Mouse (Mus musculus) embryonic facial prominence, embryonic 15.5 days (tissue): ENCODE results near the gene Lasp1. TPM values are rescaled to one million over a fixed set of nuclear protein-coding genes. Genes with fewer than 3 reads are reported as not detected.

Experiments used
- ATAC-seq: fragments of 200-750 bp; cut with Nextera tagmentation; 2 replicates; pipeline ENCODE4 v1.8.0; 2017; ENCODE audit warnings: low read depth, moderate TSS enrichment; ENCODE audit not compliant: insufficient number of reproducible peaks, low FRiP score, low TSS enrichment
- H3K27ac ChIP-seq: fragments of 300-500 bp; sonication (generic); replicated peaks from 2 replicates; pipeline ENCODE4 v1.5.1; 2015; ENCODE audit warnings: mild to moderate bottlenecking, inconsistent platforms
- H3K27me3 ChIP-seq: fragments of 300-500 bp; sonication (generic); 2 replicates; pipeline ENCODE4 v1.6.1; 2015; ENCODE audit warnings: inconsistent platforms
- H3K36me3 ChIP-seq: fragments of 300-500 bp; sonication (generic); 2 replicates; pipeline ENCODE4 v1.6.1; 2015; ENCODE audit warnings: mild to moderate bottlenecking, inconsistent platforms
- H3K4me1 ChIP-seq: fragments of 300-500 bp; sonication (generic); 2 replicates; pipeline ENCODE4 v1.6.1; 2015; ENCODE audit warnings: inconsistent platforms
- H3K4me2 ChIP-seq: fragments of 300-500 bp; sonication (generic); replicated peaks from 2 replicates; pipeline ENCODE4 v1.6.1; 2015; ENCODE audit warnings: mild to moderate bottlenecking, inconsistent platforms
- H3K4me3 ChIP-seq: fragments of 300-500 bp; sonication (generic); replicated peaks from 2 replicates; pipeline ENCODE4 v1.5.1; 2015; ENCODE audit warnings: mild to moderate bottlenecking, inconsistent platforms
- H3K9ac ChIP-seq: fragments of 300-500 bp; sonication (generic); 2 replicates; pipeline ENCODE4 v1.6.1; 2015; ENCODE audit warnings: inconsistent platforms
- H3K9me3 ChIP-seq: fragments of 300-500 bp; sonication (generic); replicated peaks from 2 replicates; pipeline ENCODE4 v1.6.1; 2016; ENCODE audit warnings: inconsistent platforms
- WGBS: fragments of 180-500 bp; shearing (Covaris S2); methylation state at CpG from one replicate; pipeline ENCODE4 v1.1.7; 2015; 5-methylcytosine and 5-hydroxymethylcytosine counted together
- polyA plus RNA-seq: library from polyadenylated mRNA; unstranded; fragments of >200 nt; fragmentation: Nextera tagmentation; extraction: Ambion mirVana; gene quantifications from 2 replicates; pipeline ENCODE4 v1.2.1, GENCODE M21; 2015

Gene Lasp1
- 117 and 121 TPM in 2 replicates for polyA plus RNA-seq

- peak; percentile 44; the same call in 1 of the 2 replicates for ATAC-seq
- H3K4me1 ChIP-seq, result peaks cover 36% of the 10 kb centered on the region
- no peaks in the 10 kb centered on the region for H3K9me3 ChIP-seq
- under 1% methylated on average over 11 of the region's 11 CpGs for WGBS
- H3K27me3 ChIP-seq, result no peaks in the 10 kb centered on the region
- peak within 1 kb of the TSS; percentile 87 for H3K9ac ChIP-seq
- H3K4me2 ChIP-seq, result peak within 1 kb of the TSS; percentile 64
- H3K36me3 ChIP-seq, result no peaks in the 10 kb centered on the region
- H3K27ac ChIP-seq, result peak within 1 kb of the TSS; percentile 98
- peak within 1 kb of the TSS; percentile 94 for H3K4me3 ChIP-seq
These were observed at the start of gene Lasp1 for GRCm38 (mm10) chr11:97798782-97799145. TSS of gene Lasp1 (plus strand) at chr11:97799000.

- Histone ChIP-seq H3K9ac (no peak overlapping the region), H3K36me3 (peaks cover 91% of the 10 kb centered on the region), H3K4me1 (no peaks in the 10 kb centered on the region), H3K4me2 (no peak overlapping the region), H3K9me3 (no peaks in the 10 kb centered on the region), H3K27me3 (no peaks in the 10 kb centered on the region), H3K4me3 (no peak overlapping the region), H3K27ac (no peak overlapping the region)
- 93% methylated on average over 8 of the region's 8 CpGs for WGBS
- ATAC-seq, result no peak
These were observed 45.5 kb upstream of the Lasp1 start for GRCm38 (mm10) chr11:97753277-97753676.

GRCm38 (mm10) chr11:97758125-97758524, 40.7 kb upstream of the Lasp1 start:
- Histone ChIP-seq H3K36me3 (peaks cover 91% of the 10 kb centered on the region), H3K4me1 (no peaks in the 10 kb centered on the region), H3K27ac (no peak overlapping the region), H3K9me3 (no peaks in the 10 kb centered on the region), H3K4me3 (no peak overlapping the region), H3K4me2 (no peak overlapping the region), H3K27me3 (no peaks in the 10 kb centered on the region), H3K9ac (no peak overlapping the region)
- ATAC-seq, result no peak
- 97% methylated on average over 1 of the region's 1 CpGs for WGBS

GRCm38 (mm10) chr11:97758942-97759341, 39.9 kb upstream of the Lasp1 start:
- WGBS, result 85% methylated on average over 6 of the region's 6 CpGs
- ATAC-seq, result no peak
- no peak overlapping the region for H3K27ac ChIP-seq

GRCm38 (mm10) chr11:97761638-97762037, 37.2 kb upstream of the Lasp1 start:
- ATAC-seq, result no peak
- no peak overlapping the region for H3K4me2 ChIP-seq
- H3K27me3 ChIP-seq, result no peaks in the 10 kb centered on the region
- no peaks in the 10 kb centered on the region for H3K9me3 ChIP-seq
- no peak overlapping the region for H3K27ac ChIP-seq
- H3K36me3 ChIP-seq, result peaks cover 65% of the 10 kb centered on the region
- H3K9ac ChIP-seq, result no peak overlapping the region
- peaks cover 17% of the 10 kb centered on the region for H3K4me1 ChIP-seq
- no peak overlapping the region for H3K4me3 ChIP-seq

More at GRCm38 (mm10) chr11:97758942-97759341, 39.9 kb upstream of the Lasp1 start:
- Histone ChIP-seq H3K9me3 (no peaks in the 10 kb centered on the region), H3K9ac (no peak overlapping the region), H3K4me3 (no peak overlapping the region), H3K27me3 (no peaks in the 10 kb centered on the region), H3K4me1 (no peaks in the 10 kb centered on the region), H3K4me2 (no peak overlapping the region), H3K36me3 (peaks cover 87% of the 10 kb centered on the region)

- Histone ChIP-seq H3K4me1 (peaks cover 20% of the 10 kb centered on the region), H3K9ac (peak within 1 kb of the TSS; percentile 83), H3K36me3 (peaks cover 23% of the 10 kb centered on the region), H3K9me3 (no peaks in the 10 kb centered on the region), H3K4me2 (peak within 1 kb of the TSS; percentile 68), H3K27ac (peak within 1 kb of the TSS; percentile 95), H3K4me3 (peak within 1 kb of the TSS; percentile 77), H3K27me3 (no peaks in the 10 kb centered on the region)
- peak; percentile 90 for ATAC-seq
- under 1% methylated on average over 38 of the region's 38 CpGs for WGBS
These were observed 32.5 kb upstream of the Lasp1 start, which contains the start of gene Cwc25 for GRCm38 (mm10) chr11:97766154-97766881. TSS of gene Cwc25 (minus strand) at chr11:97766556.

- no peaks in the 10 kb centered on the region for H3K27me3 ChIP-seq
- no peak overlapping the region for H3K27ac ChIP-seq
- no peak for ATAC-seq
- no peak overlapping the region for H3K9ac ChIP-seq
- no peaks in the 10 kb centered on the region for H3K36me3 ChIP-seq
- peaks cover 15% of the 10 kb centered on the region for H3K4me1 ChIP-seq
- no peak overlapping the region for H3K4me2 ChIP-seq
- no peaks in the 10 kb centered on the region for H3K9me3 ChIP-seq
- H3K4me3 ChIP-seq, result no peak overlapping the region
- WGBS, result 34% methylated on average over 2 of the region's 2 CpGs
These were observed 29.1 kb upstream of the Lasp1 start for GRCm38 (mm10) chr11:97769704-97770103.

GRCm38 (mm10) chr11:97771410-97771809, 27.4 kb upstream of the Lasp1 start:
- H3K9me3 ChIP-seq, result no peaks in the 10 kb centered on the region
- H3K9ac ChIP-seq, result no peak overlapping the region
- no peak for ATAC-seq
- peaks cover 15% of the 10 kb centered on the region for H3K36me3 ChIP-seq
- H3K4me1 ChIP-seq, result peaks cover 3% of the 10 kb centered on the region; the same call in 1 of the 2 replicates
- no peak overlapping the region for H3K4me3 ChIP-seq
- WGBS, result 77% methylated on average over 14 of the region's 14 CpGs
- H3K27ac ChIP-seq, result no peak overlapping the region
- H3K27me3 ChIP-seq, result no peaks in the 10 kb centered on the region
- H3K4me2 ChIP-seq, result no peak overlapping the region

- WGBS, result 71% methylated on average over 13 of the region's 13 CpGs
- Histone ChIP-seq H3K9me3 (no peaks in the 10 kb centered on the region), H3K9ac (no peak overlapping the region), H3K36me3 (peaks cover 50% of the 10 kb centered on the region), H3K4me1 (peaks cover 5% of the 10 kb centered on the region), H3K4me3 (no peak overlapping the region), H3K4me2 (no peak overlapping the region), H3K27me3 (no peaks in the 10 kb centered on the region), H3K27ac (no peak overlapping the region)
- ATAC-seq, result no peak
These were observed 23.6 kb upstream of the Lasp1 start for GRCm38 (mm10) chr11:97775186-97775585.

- Histone ChIP-seq H3K4me1 (peaks cover 12% of the 10 kb centered on the region), H3K4me2 (no peak within 1 kb of the TSS), H3K4me3 (no peak within 1 kb of the TSS), H3K27ac (no peak within 1 kb of the TSS; the same call in 1 of the 2 replicates), H3K27me3 (no peaks in the 10 kb centered on the region), H3K36me3 (peaks cover 56% of the 10 kb centered on the region), H3K9ac (no peak within 1 kb of the TSS), H3K9me3 (no peaks in the 10 kb centered on the region)
- no peak for ATAC-seq
- 47% methylated on average over 17 of the region's 17 CpGs for WGBS
These were observed 22.8 kb upstream of the Lasp1 start, which contains the start of gene 1700001P01Rik for GRCm38 (mm10) chr11:97775808-97776496. TSS of gene 1700001P01Rik (minus strand) at chr11:97775918.

GRCm38 (mm10) chr11:97776497-97777128, 22.2 kb upstream of the Lasp1 start:
- Histone ChIP-seq H3K27me3 (no peaks in the 10 kb centered on the region), H3K4me1 (peaks cover 16% of the 10 kb centered on the region), H3K4me3 (no peak overlapping the region), H3K4me2 (no peak overlapping the region), H3K9ac (no peak overlapping the region), H3K9me3 (no peaks in the 10 kb centered on the region), H3K27ac (no peak overlapping the region; the same call in 1 of the 2 replicates), H3K36me3 (peaks cover 56% of the 10 kb centered on the region)
- ATAC-seq, result 0 out of 2 replicates have a peak, but pooled peaks have one; percentile 26
- 60% methylated on average over 5 of the region's 5 CpGs for WGBS
